Mouse (Mus musculus) heart, embryonic 14.5 days (tissue): ENCODE data around the gene Sec22b. TPM values are rescaled to one million over a fixed set of nuclear protein-coding genes. Genes with fewer than 3 reads are reported as not detected.
A peak's percentile ranks its signal among the peaks of the same experiment; 100 is the strongest.

Experiments used
- ATAC-seq: fragments of 200-750 bp; cut with Nextera tagmentation; 2 replicates; pipeline ENCODE4 v1.8.0; 2017; ENCODE audit warnings: low read depth, moderate TSS enrichment; ENCODE audit not compliant: insufficient number of reproducible peaks, insufficient read depth, low FRiP score
- H3K27ac ChIP-seq, 2 experiments: fragments of 200-500 bp in 1 of 2; fragments of 300-500 bp in 1 of 2; sonication (generic) in 1 of 2; replicated peaks in 1 of 2; 2 replicates each; pipeline ENCODE4 v1.5.1; 2012 to 2014; ENCODE audit warnings: low read depth in 2 of 2, low read length in 2 of 2, control low read depth in 1 of 2, mild to moderate bottlenecking in 1 of 2, mixed read lengths in 1 of 2; ENCODE audit not compliant: control insufficient read depth in 1 of 2, insufficient read depth in 1 of 2
- H3K27me3 ChIP-seq: fragments of 300-500 bp; sonication (generic); 2 replicates; pipeline ENCODE4 v1.6.1; 2014; ENCODE audit warnings: mild to moderate bottlenecking, low read length, control low read depth; ENCODE audit not compliant: control insufficient read depth, insufficient read depth
- H3K36me3 ChIP-seq: fragments of 300-500 bp; sonication (generic); 2 replicates; pipeline ENCODE4 v1.6.1; 2014; ENCODE audit warnings: mild to moderate bottlenecking, control low read depth, low read length, mixed read lengths; ENCODE audit not compliant: control insufficient read depth, insufficient read depth
- H3K4me1 ChIP-seq, 2 experiments: fragments of 200-500 bp in 1 of 2; fragments of 300-500 bp in 1 of 2; sonication (generic) in 1 of 2; 2 replicates each; pipeline ENCODE4 v1.6.1; 2012 to 2014; ENCODE audit warnings: low read length in 2 of 2, control low read depth in 1 of 2, mixed read lengths in 1 of 2; ENCODE audit not compliant: control insufficient read depth in 2 of 2, insufficient read depth in 2 of 2
- H3K4me2 ChIP-seq: fragments of 300-500 bp; sonication (generic); 2 replicates; pipeline ENCODE4 v1.6.1; 2014; ENCODE audit warnings: mild to moderate bottlenecking, low read length
- H3K4me3 ChIP-seq, 2 experiments: fragments of 200-500 bp in 1 of 2; fragments of 300-500 bp in 1 of 2; sonication (generic) in 1 of 2; 2 replicates each; pipeline ENCODE4 v1.5.1; 2012 to 2014; ENCODE audit warnings: low read length in 2 of 2, mild to moderate bottlenecking in 2 of 2, control low read depth in 1 of 2, low read depth in 1 of 2, moderate library complexity in 1 of 2; ENCODE audit not compliant: control insufficient read depth in 1 of 2, insufficient read depth in 1 of 2
- H3K9ac ChIP-seq: fragments of 300-500 bp; sonication (generic); 2 replicates; pipeline ENCODE4 v1.6.1; 2014; ENCODE audit warnings: mild to moderate bottlenecking, low read length
- H3K9me3 ChIP-seq: fragments of 300-500 bp; sonication (generic); 2 replicates; pipeline ENCODE4 v1.6.1; 2016; ENCODE audit warnings: low read length, control low read depth; ENCODE audit not compliant: control insufficient read depth
- WGBS: fragments of 180-500 bp; shearing (Covaris S2); extraction: QIAGEN DNeasy Blood & Tissue Kit; methylation state at CpG from one replicate; pipeline ENCODE4 v1.1.7; 2014; 5-methylcytosine and 5-hydroxymethylcytosine counted together
- polyA plus RNA-seq: library from polyadenylated mRNA; unstranded; fragments of >200 nt; fragmentation: Nextera tagmentation; extraction: Ambion mirVana; gene quantifications from 2 replicates; pipeline ENCODE4 v1.2.1, GENCODE M21; 2014

Sec22b gene
- polyA plus RNA-seq, 1 experiment from 2014 or later, result 136 TPM

DNA sequence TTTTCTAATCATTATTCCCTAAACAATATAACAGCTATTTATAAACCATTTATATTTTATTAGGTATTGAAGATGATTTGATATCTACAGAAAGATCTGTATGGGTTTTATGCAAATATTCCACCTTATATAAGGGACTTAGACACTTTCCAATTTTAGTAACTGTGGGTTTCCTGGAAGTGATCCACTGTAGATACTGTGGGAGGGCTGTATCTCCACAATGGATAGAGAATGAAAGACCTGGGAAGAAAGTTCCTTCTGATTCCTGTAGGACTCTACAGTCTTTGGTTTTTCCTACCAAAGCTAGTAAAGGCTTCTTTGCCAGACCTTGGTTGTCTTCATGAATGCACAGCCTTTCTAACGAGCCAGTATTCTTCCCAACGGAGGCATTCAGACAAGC is 8.7 kb downstream of the Sec22b start:
- Histone ChIP-seq H3K27ac (no peak overlapping the region), H3K9me3 (no peaks in the 10 kb centered on the region), H3K9ac (no peak overlapping the region), H3K27me3 (no peaks in the 10 kb centered on the region), H3K4me3 (no peak overlapping the region), H3K4me1 (no peaks in the 10 kb centered on the region), H3K36me3 (peaks cover 50% of the 10 kb centered on the region), H3K4me2 (no peak overlapping the region)
- no peak for ATAC-seq
- 69% methylated on average over 2 of the region's 2 CpGs for WGBS

DNA sequence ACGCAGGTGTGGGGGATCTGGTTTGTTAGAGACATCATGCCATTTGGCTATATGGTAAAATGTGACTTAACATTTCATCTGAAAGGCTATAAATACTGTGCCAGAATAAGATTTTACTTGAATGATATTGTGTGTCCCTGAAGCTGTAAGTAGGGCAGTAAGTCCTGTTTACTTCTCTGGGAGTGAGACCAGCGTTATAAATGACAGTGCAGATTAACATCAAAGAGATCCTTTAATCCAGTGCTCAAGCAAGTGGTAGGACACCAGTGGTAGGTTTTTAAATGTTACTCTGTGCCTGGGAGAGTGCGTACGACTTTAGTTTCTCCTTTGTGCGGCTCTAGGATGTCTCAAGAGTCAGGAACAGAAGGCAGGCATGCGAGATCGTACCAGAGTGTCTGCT is 10.1 kb downstream of the Sec22b start:
- no peaks in the 10 kb centered on the region for H3K9me3 ChIP-seq
- H3K36me3 ChIP-seq, result peaks cover 64% of the 10 kb centered on the region
- no peak overlapping the region for H3K4me3 ChIP-seq
- H3K27ac ChIP-seq, result no peak overlapping the region
- H3K9ac ChIP-seq, result no peak overlapping the region
- no peak for ATAC-seq
- 82% methylated on average over 7 of the region's 7 CpGs for WGBS
- no peak overlapping the region for H3K4me2 ChIP-seq
- H3K27me3 ChIP-seq, result no peaks in the 10 kb centered on the region
- no peaks in the 10 kb centered on the region for H3K4me1 ChIP-seq

DNA sequence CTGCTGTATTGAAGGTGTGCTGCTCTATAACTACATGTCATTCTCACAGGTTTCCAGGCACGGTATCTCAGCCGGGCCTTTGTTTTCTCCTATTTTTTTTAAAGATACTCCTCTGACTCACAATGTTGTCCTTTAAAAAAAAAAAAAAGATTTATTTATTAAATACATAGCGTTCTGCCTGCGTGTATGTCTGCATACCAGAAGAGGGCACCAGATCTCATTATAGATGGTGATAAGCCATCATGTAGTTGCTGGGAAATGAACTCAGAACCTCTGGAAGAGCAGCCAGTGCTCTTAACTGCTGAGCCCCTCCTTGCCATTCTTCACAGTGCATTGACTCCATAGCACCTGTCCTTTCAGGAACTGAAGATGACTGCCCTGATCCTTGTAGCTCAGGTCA is 14.1 kb downstream of the Sec22b start:
- no peak overlapping the region for H3K4me2 ChIP-seq
- H3K9ac ChIP-seq, result no peak overlapping the region
- no peak overlapping the region for H3K4me3 ChIP-seq
- H3K27ac ChIP-seq, result no peak overlapping the region
- no peaks in the 10 kb centered on the region for H3K9me3 ChIP-seq
- WGBS, result 80% methylated on average over 4 of the region's 4 CpGs
- no peaks in the 10 kb centered on the region for H3K4me1 ChIP-seq
- H3K36me3 ChIP-seq, result peaks cover 71% of the 10 kb centered on the region
- no peak for ATAC-seq
- H3K27me3 ChIP-seq, result no peaks in the 10 kb centered on the region

DNA sequence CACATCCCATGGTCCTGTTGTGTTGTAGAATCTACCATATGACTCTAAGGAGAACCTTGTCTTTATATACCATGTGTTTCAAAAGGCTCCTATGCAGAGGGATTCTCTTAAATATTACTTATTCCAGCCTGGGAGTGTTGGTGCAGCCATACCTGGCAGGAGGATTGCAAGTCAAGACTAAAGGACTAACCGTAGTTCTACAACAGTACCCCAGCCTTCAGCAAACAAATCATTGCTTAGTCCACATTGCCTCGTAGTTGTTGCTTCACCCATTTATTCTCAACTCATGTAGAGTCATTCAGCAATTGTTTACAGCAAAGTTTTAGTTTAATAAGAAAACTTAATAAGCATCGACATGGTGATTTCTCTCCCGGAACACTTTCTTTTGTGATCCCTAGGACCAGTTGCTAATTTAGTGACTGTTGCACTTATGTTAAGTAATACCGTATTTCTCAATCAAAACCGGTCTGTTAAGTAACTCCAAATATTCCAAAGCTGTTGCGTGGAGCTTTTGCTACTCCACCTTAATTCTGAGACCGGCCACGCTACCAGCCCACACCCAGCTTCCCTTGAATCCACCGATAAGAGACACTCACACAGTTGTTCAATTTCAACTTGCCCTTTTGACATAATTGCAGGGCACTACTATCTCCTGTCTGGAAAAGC is 18.0 kb downstream of the Sec22b start:
- Histone ChIP-seq H3K9me3 (no peaks in the 10 kb centered on the region), H3K4me3 (no peak overlapping the region), H3K9ac (no peak overlapping the region), H3K27ac (no peak overlapping the region), H3K4me1 (no peaks in the 10 kb centered on the region), H3K36me3 (peaks cover 94% of the 10 kb centered on the region), H3K4me2 (no peak overlapping the region), H3K27me3 (no peaks in the 10 kb centered on the region)
- 96% methylated on average over 10 of the region's 10 CpGs for WGBS
- ATAC-seq, result no peak

DNA sequence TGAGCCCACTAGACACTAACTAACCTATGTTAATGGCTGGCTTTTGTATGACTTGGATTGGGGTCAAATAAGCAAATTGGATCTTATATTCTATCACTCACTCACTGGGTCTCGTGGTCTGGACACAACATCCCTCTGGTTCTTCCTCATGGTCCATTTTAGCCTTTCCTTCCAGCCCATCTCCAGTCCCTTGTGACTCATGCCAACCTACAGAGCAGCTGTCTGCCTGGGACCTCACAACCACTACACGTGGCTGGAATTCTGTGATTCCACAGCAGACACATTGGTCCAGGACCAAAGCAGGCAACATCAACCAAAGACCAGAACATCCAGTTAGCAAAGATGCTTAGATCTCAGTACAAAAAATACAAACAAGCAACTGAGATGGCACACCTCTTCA is 24.3 kb downstream of the Sec22b start:
- Histone ChIP-seq H3K4me2 (no peak overlapping the region), H3K4me1 (0 out of 4 replicates have a peak, but pooled peaks cover 0 to 2% of the 10 kb centered on the region in 2 experiments), H3K27me3 (no peaks in the 10 kb centered on the region), H3K9ac (no peak overlapping the region), H3K27ac (no peak overlapping the region), H3K4me3 (no peak overlapping the region), H3K36me3 (peaks cover 42% of the 10 kb centered on the region), H3K9me3 (no peaks in the 10 kb centered on the region)
- no peak for ATAC-seq
- WGBS, result 78% methylated on average over 2 of the region's 2 CpGs

DNA sequence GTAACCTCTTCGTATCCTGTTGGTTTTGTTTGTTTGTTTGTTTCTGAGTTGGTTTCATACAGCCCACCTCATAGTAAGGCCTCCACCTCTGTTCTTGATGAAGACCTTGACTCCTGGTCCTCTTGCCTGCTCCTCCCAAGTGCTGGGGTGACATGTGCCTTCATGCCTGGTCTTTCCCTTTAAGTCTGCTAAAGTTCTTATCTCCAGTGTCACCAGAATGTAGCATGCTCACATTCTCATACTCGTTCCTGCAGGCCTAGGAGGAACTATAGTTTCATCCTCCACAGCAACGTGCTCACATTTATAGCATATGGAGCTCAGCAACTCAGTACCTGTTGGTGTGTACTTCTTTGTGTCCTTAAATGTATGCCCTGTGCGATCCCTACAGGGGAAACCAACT is 26.3 kb downstream of the Sec22b start:
- H3K27me3 ChIP-seq, result no peaks in the 10 kb centered on the region
- H3K4me2 ChIP-seq, result no peak overlapping the region
- WGBS, result 50% methylated on average over 4 of the region's 4 CpGs
- ATAC-seq, result no peak
- H3K36me3 ChIP-seq, result peaks cover 21% of the 10 kb centered on the region
- peaks cover 2 to 8% of the 10 kb centered on the region in 2 experiments; a peak in 2 of 4 replicates for H3K4me1 ChIP-seq
- no peak overlapping the region for H3K27ac ChIP-seq
- H3K9me3 ChIP-seq, result no peaks in the 10 kb centered on the region
- H3K9ac ChIP-seq, result no peak overlapping the region
- H3K4me3 ChIP-seq, result no peak overlapping the region

DNA sequence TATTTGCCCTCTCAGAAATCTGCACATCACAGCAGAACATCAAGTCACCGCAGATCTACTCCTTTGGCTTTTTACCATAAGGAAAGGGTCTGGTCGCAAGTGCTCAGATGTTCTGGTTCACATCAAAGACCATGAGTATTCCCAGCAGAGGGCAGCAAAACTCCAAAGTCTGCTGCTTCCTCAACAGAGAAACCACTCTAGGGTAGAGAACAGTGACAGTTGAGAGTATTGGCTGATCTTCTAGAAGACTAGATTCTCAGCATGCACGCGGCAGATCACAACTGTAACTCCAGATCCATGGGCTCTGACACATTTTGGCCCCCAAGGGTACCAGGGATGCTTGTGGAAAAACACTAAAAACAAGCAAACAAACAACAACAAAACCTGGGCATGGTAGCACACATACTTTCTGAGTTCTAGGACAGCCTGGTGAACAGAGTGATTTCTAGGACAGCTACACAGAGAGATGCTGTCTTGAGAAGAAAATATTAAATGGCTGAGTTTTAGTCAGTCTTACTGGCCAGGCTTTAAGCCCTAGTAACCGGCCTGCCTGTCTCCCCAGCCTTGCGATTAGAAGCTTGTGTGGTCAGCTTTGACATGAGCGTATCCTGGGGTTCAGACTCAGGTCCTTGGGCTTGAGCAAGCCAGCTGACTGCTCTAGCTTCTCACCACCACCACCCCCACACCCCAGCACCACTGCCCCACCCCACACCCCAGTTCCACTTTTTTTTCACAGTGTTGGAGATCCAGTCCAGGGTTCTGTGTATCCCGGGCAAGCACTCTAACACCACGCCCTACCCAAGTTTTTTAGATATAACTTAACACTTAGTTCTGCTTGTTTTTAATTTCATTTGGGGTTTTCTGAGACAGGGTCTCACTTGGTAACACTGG is 28.2 kb downstream of the Sec22b start:
- 0 out of 2 replicates have a peak, but pooled peaks have one; percentile 25 for ATAC-seq
- Histone ChIP-seq H3K4me2 (no peak overlapping the region), H3K4me3 (no peak overlapping the region), H3K9me3 (no peaks in the 10 kb centered on the region), H3K27ac (no peak overlapping the region), H3K36me3 (peaks cover 2% of the 10 kb centered on the region; the same call in 1 of the 2 replicates), H3K4me1 (peaks cover 6 to 16% of the 10 kb centered on the region in 2 experiments; a peak in 3 of 4 replicates), H3K9ac (no peak overlapping the region), H3K27me3 (no peaks in the 10 kb centered on the region)
- 52% methylated on average over 9 of the region's 9 CpGs for WGBS
